Mouse (Mus musculus) kidney, embryonic 15.5 days (tissue): ENCODE results near the gene 4930550C14Rik. TPM values are rescaled to one million over a fixed set of nuclear protein-coding genes. Genes with fewer than 3 reads are reported as not detected.

ENCODE experiments used
- ATAC-seq: fragments of 200-750 bp; cut with Nextera tagmentation; replicated peaks from 2 replicates; pipeline ENCODE4 v1.8.0; 2017; ENCODE audit warnings: moderate TSS enrichment; ENCODE audit not compliant: low FRiP score
- H3K27ac ChIP-seq: fragments of 300-500 bp; sonication (generic); 2 replicates; pipeline ENCODE4 v1.5.1; 2015; ENCODE audit warnings: mild to moderate bottlenecking, inconsistent platforms
- H3K27me3 ChIP-seq: fragments of 300-500 bp; sonication (generic); 2 replicates; pipeline ENCODE4 v1.6.1; 2015; ENCODE audit warnings: inconsistent platforms
- H3K36me3 ChIP-seq: fragments of 300-500 bp; sonication (generic); 2 replicates; pipeline ENCODE4 v1.6.1; 2015; ENCODE audit warnings: inconsistent platforms
- H3K4me1 ChIP-seq: fragments of 300-500 bp; sonication (generic); 2 replicates; pipeline ENCODE4 v1.6.1; 2015; ENCODE audit warnings: inconsistent platforms
- H3K4me2 ChIP-seq: fragments of 300-500 bp; sonication (generic); 2 replicates; pipeline ENCODE4 v1.6.1; 2015; ENCODE audit warnings: moderate library complexity, mild to moderate bottlenecking, inconsistent platforms
- H3K4me3 ChIP-seq: fragments of 300-500 bp; sonication (generic); replicated peaks from 2 replicates; pipeline ENCODE4 v1.5.1; 2015; ENCODE audit warnings: mild to moderate bottlenecking, inconsistent platforms
- H3K9ac ChIP-seq: fragments of 300-500 bp; sonication (generic); 2 replicates; pipeline ENCODE4 v1.6.1; 2015; ENCODE audit warnings: mild to moderate bottlenecking, inconsistent platforms
- H3K9me3 ChIP-seq: fragments of 300-500 bp; sonication (generic); replicated peaks from 2 replicates; pipeline ENCODE4 v1.6.1; 2016; ENCODE audit warnings: inconsistent platforms
- whole genome bisulfite sequencing: fragments of 180-500 bp; shearing (Covaris S2); methylation state at CpG from one replicate; pipeline ENCODE4 v1.1.7; 2015; ENCODE audit warnings: mixed read lengths; 5-methylcytosine and 5-hydroxymethylcytosine counted together
- polyA plus RNA-seq: library from polyadenylated mRNA; unstranded; fragments of >200 nt; fragmentation: Nextera tagmentation; extraction: Ambion mirVana; gene quantifications from 2 replicates; pipeline ENCODE4 v1.2.1, GENCODE M21; 2015

Gene 4930550C14Rik
- polyA plus RNA-seq, 1 experiment from 2014 or later: 1.6 TPM

GRCm38 (mm10) chr9:53384873-53385272 is 17.3 kb upstream of the 4930550C14Rik start:
- H3K27ac ChIP-seq: peak overlapping the region; percentile 98
- no peaks in the 10 kb centered on the region for H3K27me3 ChIP-seq
- H3K9me3 ChIP-seq: no peaks in the 10 kb centered on the region
- H3K4me2 ChIP-seq: peak overlapping the region; percentile 82
- WGBS: 10% methylated on average over 8 of the region's 8 CpGs
- peak overlapping the region; percentile 86 for H3K9ac ChIP-seq
- H3K4me1 ChIP-seq: peaks cover 13% of the 10 kb centered on the region
- H3K36me3 ChIP-seq: peaks cover 16% of the 10 kb centered on the region
- ATAC-seq: peak; percentile 12; the same call in 1 of the 2 replicates
- peak overlapping the region; percentile 69 for H3K4me3 ChIP-seq

DNA sequence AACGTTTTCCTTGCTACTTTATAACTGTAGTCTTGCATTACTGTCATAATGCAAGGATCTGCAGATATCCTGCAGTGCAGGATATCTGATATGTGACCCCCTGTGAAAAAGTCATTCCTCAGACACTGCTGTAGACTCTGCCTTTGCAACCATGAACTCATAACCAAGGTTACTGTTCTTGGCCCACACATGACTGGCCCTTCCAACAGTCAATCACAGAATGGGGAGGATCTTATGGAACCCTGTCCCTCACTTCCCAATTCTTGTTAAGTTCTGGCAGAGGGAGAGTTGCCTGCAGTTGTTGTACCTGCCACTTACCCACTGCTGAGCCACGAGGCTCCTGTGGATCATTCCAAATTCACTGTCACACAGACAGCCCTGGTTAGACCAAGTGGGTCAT is 14.7 kb upstream of the 4930550C14Rik start:
- Histone ChIP-seq H3K4me3 (no peak overlapping the region), H3K27me3 (no peaks in the 10 kb centered on the region), H3K36me3 (peaks cover 28% of the 10 kb centered on the region), H3K9me3 (no peaks in the 10 kb centered on the region), H3K4me2 (no peak overlapping the region), H3K9ac (no peak overlapping the region), H3K4me1 (peaks cover 13% of the 10 kb centered on the region), H3K27ac (no peak overlapping the region)
- 69% methylated on average over 2 of the region's 2 CpGs for WGBS
- ATAC-seq: no peak

- Histone ChIP-seq H3K4me1 (peaks cover 13% of the 10 kb centered on the region), H3K27me3 (no peaks in the 10 kb centered on the region)
- 86% methylated on average over 3 of the region's 3 CpGs for WGBS
These were observed 13.0 kb upstream of the 4930550C14Rik start for GRCm38 (mm10) chr9:53389109-53389508.

GRCm38 (mm10) chr9:53390136-53390535 is 12.0 kb upstream of the 4930550C14Rik start:
- WGBS: 69% methylated on average over 7 of the region's 7 CpGs
- Histone ChIP-seq H3K9me3 (no peaks in the 10 kb centered on the region), H3K36me3 (peaks cover 36% of the 10 kb centered on the region), H3K27me3 (no peaks in the 10 kb centered on the region), H3K27ac (no peak overlapping the region), H3K4me1 (peaks cover 9% of the 10 kb centered on the region), H3K9ac (no peak overlapping the region), H3K4me3 (no peak overlapping the region), H3K4me2 (no peak overlapping the region)
- no peak for ATAC-seq

More at GRCm38 (mm10) chr9:53389109-53389508, 13.0 kb upstream of the 4930550C14Rik start:
- H3K36me3 ChIP-seq: peaks cover 36% of the 10 kb centered on the region
- H3K9me3 ChIP-seq: no peaks in the 10 kb centered on the region
- no peak overlapping the region for H3K9ac ChIP-seq
- ATAC-seq: no peak
- no peak overlapping the region for H3K4me3 ChIP-seq
- H3K27ac ChIP-seq: no peak overlapping the region
- H3K4me2 ChIP-seq: no peak overlapping the region

DNA sequence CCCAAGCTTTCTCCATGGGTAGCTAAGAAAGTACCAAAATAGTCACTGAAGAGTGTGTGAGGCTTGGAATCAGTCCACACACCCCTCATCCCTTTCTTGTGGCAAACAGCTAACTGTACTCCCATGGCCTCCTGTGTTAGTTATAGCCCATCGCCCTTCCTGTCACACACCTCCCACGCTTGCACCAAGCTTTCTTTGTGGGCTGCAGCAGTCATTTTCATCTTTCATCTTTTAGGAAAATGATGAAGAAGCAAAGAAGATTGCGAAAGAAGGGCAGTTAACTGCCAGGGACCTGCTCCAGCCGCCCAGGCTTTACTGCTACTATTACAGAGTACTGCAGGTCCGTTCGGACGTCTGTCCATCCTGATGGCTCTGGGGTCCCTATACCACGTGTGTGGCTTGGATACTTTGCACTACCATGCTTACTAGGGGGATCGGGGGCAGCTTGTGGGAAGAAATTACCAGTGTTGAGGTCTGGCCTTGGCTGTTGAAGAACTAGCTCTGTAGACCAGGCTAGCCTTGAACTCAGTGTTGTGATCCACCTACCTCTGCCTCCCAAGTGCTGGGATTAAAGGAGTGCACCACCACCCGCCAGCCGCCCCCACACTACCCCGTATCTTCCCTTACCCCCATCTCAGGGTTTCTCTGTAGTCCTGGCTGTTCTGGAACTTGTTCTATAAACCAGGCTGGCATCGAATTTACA is 4.3 kb upstream of the 4930550C14Rik start:
- no peak for ATAC-seq
- Histone ChIP-seq H3K36me3 (peaks cover 16% of the 10 kb centered on the region), H3K4me2 (no peak overlapping the region), H3K9ac (no peak overlapping the region), H3K4me3 (no peak overlapping the region), H3K27ac (no peak overlapping the region), H3K27me3 (no peaks in the 10 kb centered on the region), H3K4me1 (peaks cover 15% of the 10 kb centered on the region), H3K9me3 (no peaks in the 10 kb centered on the region)
- 79% methylated on average over 13 of the region's 13 CpGs for WGBS

DNA sequence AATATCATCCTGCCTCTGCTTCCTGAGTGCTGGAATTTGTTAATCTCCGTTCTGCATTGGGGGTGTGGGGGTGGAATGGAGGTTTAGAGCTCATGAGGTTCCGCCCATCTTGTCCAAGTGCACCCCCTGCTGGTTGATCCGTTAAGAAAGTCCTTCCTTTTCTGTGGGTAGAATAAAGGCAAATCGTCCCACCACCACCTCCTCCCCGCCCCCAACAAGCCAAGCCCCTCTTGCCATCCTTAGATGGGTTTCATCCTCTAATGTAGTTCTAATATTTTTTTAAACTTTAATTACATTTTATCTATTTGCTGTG is 3.8 kb upstream of the 4930550C14Rik start:
- no peak for ATAC-seq
- Histone ChIP-seq H3K27ac (no peak overlapping the region), H3K9me3 (no peaks in the 10 kb centered on the region), H3K4me2 (no peak overlapping the region), H3K4me3 (no peak overlapping the region), H3K27me3 (no peaks in the 10 kb centered on the region), H3K9ac (no peak overlapping the region), H3K4me1 (peaks cover 20% of the 10 kb centered on the region), H3K36me3 (peaks cover 12% of the 10 kb centered on the region)
- WGBS: 17% methylated on average over 5 of the region's 5 CpGs

DNA sequence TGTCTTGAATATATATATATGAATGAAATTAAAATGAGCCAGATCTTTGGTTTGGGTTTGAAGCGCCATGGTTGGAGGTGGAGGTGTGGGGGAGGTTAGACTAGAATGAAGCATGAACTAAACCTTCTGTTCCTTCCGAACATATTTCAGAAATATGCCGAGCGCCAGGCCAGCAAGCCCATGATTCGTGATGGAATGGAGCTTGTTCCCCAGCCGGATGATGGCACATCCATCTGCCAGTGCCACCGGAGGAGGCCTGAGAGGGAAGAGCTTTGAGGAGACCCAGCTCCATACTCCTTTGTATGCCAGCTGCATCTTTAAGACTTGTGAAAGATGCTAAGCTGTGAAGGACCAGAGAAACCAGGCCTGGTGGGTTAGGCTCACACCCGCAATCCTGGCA is 2.6 kb upstream of the 4930550C14Rik start:
- 92% methylated on average over 8 of the region's 8 CpGs for WGBS
- peaks cover 28% of the 10 kb centered on the region for H3K4me1 ChIP-seq
- no peaks in the 10 kb centered on the region for H3K27me3 ChIP-seq
- no peak overlapping the region for H3K9ac ChIP-seq
- H3K4me2 ChIP-seq: no peak overlapping the region
- H3K9me3 ChIP-seq: no peaks in the 10 kb centered on the region
- H3K27ac ChIP-seq: no peak overlapping the region
- no peak for ATAC-seq
- no peak overlapping the region for H3K4me3 ChIP-seq
- peaks cover 12% of the 10 kb centered on the region for H3K36me3 ChIP-seq

DNA sequence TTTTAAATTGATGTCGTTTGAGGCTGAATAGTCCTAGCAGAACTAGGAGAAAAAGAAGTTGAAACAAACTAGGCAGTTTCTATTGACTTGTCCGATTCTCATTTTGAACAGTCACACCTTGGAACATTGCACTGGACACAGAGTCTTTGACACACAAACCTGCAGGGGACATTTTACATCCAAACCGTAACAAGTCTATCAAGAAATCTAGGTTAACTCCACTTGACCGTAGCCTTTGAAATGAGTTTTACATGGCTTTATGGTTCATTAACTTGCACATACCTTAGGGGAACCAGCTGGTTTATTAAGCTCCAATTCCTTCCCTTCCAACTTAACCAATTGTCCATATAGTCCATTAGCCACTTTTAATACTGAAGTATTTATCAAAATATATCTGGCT is 1.4 kb upstream of the 4930550C14Rik start:
- H3K27me3 ChIP-seq: no peaks in the 10 kb centered on the region
- no peak overlapping the region for H3K4me2 ChIP-seq
- no peak overlapping the region for H3K4me3 ChIP-seq
- peaks cover 40% of the 10 kb centered on the region for H3K4me1 ChIP-seq
- H3K9me3 ChIP-seq: no peaks in the 10 kb centered on the region
- H3K36me3 ChIP-seq: peaks cover 12% of the 10 kb centered on the region
- WGBS: 62% methylated on average over 4 of the region's 4 CpGs
- ATAC-seq: no peak
- H3K27ac ChIP-seq: 0 out of 2 replicates have a peak overlapping the region, but pooled peaks have one; percentile 51
- no peak overlapping the region for H3K9ac ChIP-seq

- no peak overlapping the region for H3K4me3 ChIP-seq
- H3K27ac ChIP-seq: 0 out of 2 replicates have a peak overlapping the region, but pooled peaks have one; percentile 51
- no peak for ATAC-seq
- H3K27me3 ChIP-seq: no peaks in the 10 kb centered on the region
- peaks cover 9% of the 10 kb centered on the region for H3K36me3 ChIP-seq
- WGBS: 70% methylated on average over 8 of the region's 8 CpGs
- H3K9ac ChIP-seq: no peak overlapping the region
- H3K4me2 ChIP-seq: no peak overlapping the region
- no peaks in the 10 kb centered on the region for H3K9me3 ChIP-seq
- H3K4me1 ChIP-seq: peaks cover 41% of the 10 kb centered on the region
These were observed 979 bp upstream of the 4930550C14Rik start for GRCm38 (mm10) chr9:53401146-53401545.

DNA sequence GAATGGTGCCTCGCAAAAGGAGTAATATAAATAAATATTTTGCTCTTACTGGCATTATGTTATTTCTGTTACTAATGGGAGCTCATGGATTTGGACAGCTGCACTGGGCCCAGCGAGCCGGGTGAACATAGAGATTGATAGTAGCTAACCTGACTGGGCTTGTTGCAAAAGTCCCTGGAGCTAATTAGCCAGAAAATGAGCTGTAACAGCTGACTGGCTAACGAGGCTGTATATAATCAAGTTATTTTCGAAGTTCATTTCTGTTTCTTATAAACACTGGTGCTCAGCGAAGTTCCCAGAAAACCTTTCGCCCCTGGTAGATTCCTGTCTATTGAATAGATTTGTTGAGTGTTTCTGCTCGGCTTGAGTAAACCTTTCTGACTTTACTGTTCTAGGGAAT is 866 bp downstream of the 4930550C14Rik start:
- no peak overlapping the region for H3K9ac ChIP-seq
- ATAC-seq: no peak; the same call in 1 of the 2 replicates
- peak overlapping the region; percentile 80 for H3K27ac ChIP-seq
- peaks cover 6% of the 10 kb centered on the region for H3K36me3 ChIP-seq
- H3K9me3 ChIP-seq: no peaks in the 10 kb centered on the region
- peak overlapping the region; percentile 20; the same call in 1 of the 2 replicates for H3K4me3 ChIP-seq
- peaks cover 41% of the 10 kb centered on the region for H3K4me1 ChIP-seq
- peak overlapping the region; percentile 55 for H3K4me2 ChIP-seq
- 44% methylated on average over 8 of the region's 8 CpGs for WGBS
- no peaks in the 10 kb centered on the region for H3K27me3 ChIP-seq

GRCm38 (mm10) chr9:53404050-53404752 is 2.1 kb downstream of the 4930550C14Rik start:
- WGBS: 85% methylated on average over 6 of the region's 6 CpGs
- no peak for ATAC-seq
- Histone ChIP-seq H3K9me3 (no peaks in the 10 kb centered on the region), H3K4me3 (no peak overlapping the region), H3K27ac (0 out of 2 replicates have a peak overlapping the region, but pooled peaks have one; percentile 81), H3K4me1 (peaks cover 38% of the 10 kb centered on the region), H3K27me3 (no peaks in the 10 kb centered on the region), H3K36me3 (peaks cover 6% of the 10 kb centered on the region), H3K4me2 (peak overlapping the region; percentile 71; the same call in 1 of the 2 replicates), H3K9ac (no peak overlapping the region)
